ENCODE assay signal across 8 mouse cellular contexts in the genomic region with DNA sequence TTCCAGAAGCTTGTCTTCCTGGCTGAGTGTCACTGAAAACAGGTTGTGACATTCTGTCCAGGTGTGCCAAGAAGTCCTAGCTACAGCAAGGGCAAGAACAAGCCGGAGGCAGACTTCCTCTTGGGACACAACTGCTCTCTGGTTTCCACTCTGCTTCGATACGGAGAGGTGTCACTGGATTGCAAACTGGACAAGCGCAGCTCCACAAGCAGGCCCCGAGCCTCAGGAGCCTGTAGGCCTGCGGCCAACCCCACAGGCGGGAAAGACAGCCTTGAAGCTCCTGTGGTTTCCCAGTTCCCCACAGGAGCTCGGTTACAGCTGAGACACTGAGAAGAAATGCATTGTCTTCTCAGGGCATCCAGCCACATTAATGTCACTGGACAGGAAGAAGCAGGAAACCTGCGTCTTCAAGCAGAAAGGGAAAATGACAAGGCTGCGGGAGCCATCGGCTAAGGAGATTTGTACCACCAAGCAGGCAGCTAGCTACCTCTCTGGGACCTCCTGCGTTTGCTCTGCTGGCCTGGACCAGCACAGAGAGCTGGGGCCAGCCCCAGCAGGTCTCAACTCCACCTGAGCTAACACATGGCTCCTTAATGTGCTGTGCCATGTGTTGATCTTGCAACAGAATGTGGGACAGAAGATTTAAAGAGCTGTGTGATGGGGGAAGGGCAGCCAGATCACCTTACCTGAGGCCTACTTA. TPM values are rescaled to one million over a fixed set of nuclear protein-coding genes. Genes with fewer than 3 reads are reported as not detected.
DNase-seq lines count a peak whose midpoint lies in the region; ATAC-seq lines count a peak whose summit lies in the region.

No protein-coding gene starts in this region.

- H3K4me2 ChIP-seq in heart, embryonic 13.5 days, result peak overlapping the region; percentile 87

- H3K4me3 ChIP-seq in heart, embryonic 13.5 days, result peak overlapping the region; percentile 81

- H3K27me3 ChIP-seq in heart, embryonic 13.5 days (replicated peaks), result no peaks in the 10 kb centered on the region

- 27% methylated on average over 12 of the region's 12 CpGs for WGBS in heart, embryonic 13.5 days

- no peaks in the 10 kb centered on the region for H3K9me3 ChIP-seq in heart, embryonic 13.5 days

- ATAC-seq in cerebellum, adult (ENCODE audit: insufficient number of reproducible peaks, low FRiP score, low TSS enrichment), result peak; percentile 59
- no peak for ATAC-seq in heart, embryonic 13.5 days (ENCODE audit: extremely low read depth, insufficient number of reproducible peaks, low FRiP score, low TSS enrichment)
- peak; percentile 6; the same call in 1 of the 2 replicates for ATAC-seq in megakaryocyte, adult 5-6 weeks (ENCODE audit: poor library complexity, severe bottlenecking)

- H3K4me1 ChIP-seq in heart, embryonic 13.5 days, result peaks cover 70% of the 10 kb centered on the region

- no peaks in the 10 kb centered on the region for H3K36me3 ChIP-seq in heart, embryonic 13.5 days

- H3K27ac ChIP-seq in heart, embryonic 13.5 days (replicated peaks), result peak overlapping the region; percentile 98

- H3K9ac ChIP-seq in heart, embryonic 13.5 days, result peak overlapping the region; percentile 98

- DNase-seq in cerebellum, postnatal 4 days (ENCODE audit: low spot score in 2 of 2), result no peak
- peak; percentile 76 to 80 for DNase-seq in cerebellum, postnatal 25 days
- peak; percentile 66 for DNase-seq in kidney, postnatal 14 days
- DNase-seq in thymus, postnatal 0 days (ENCODE audit: low spot score), result no peak
- DNase-seq in spleen, adult 12 weeks (ENCODE audit: low spot score), result no peak

RNA-seq across cellular contexts. Expression of gene Usp46, which starts 1.7 kb away (rescaled TPM):
- polyA plus RNA-seq in heart, embryonic 13.5 days (2015; fragmentation: Nextera tagmentation; extraction: Ambion mirVana), result 23.8 and 26.0 TPM in 2 replicates
- 9.3 and 12.0 TPM in 2 replicates for total RNA-seq in megakaryocyte, adult 5-6 weeks (2015)
- 7.3 and 10.0 TPM in 2 replicates for total RNA-seq in megakaryocyte, adult 5-6 weeks (2017)
- 3.9 and 4.5 TPM in 2 replicates for polyA plus RNA-seq in thymus, postnatal 0 days (2015; fragmentation: Nextera tagmentation; extraction: Ambion mirVana)

Comparison
In these comparisons a context has a peak if more than half of its experiments do, and no peak if none do; other contexts are left out.
1. DNase-seq: peak in cerebellum, postnatal 25 days (2 of 2) and kidney, postnatal 14 days (single experiment); none in cerebellum, postnatal 4 days (0 of 2), thymus, postnatal 0 days (single experiment) and spleen, adult 12 weeks (single experiment).